Mouse (Mus musculus) embryonic fibroblast, embryonic 13.5 days (primary cell): ENCODE measurements around the gene Dlk2. TPM values are rescaled to one million over a fixed set of nuclear protein-coding genes. Genes with fewer than 3 reads are reported as not detected.

Source experiments
- H3K27ac ChIP-seq: 2 replicates; pipeline ENCODE4 v1.5.1; 2012; ENCODE audit warnings: low read length, control low read depth, inconsistent platforms; ENCODE audit not compliant: insufficient read depth
- H3K4me1 ChIP-seq: 2 replicates; pipeline ENCODE4 v1.6.1; 2011; ENCODE audit warnings: low read length; ENCODE audit not compliant: control insufficient read depth, insufficient read depth
- H3K4me3 ChIP-seq: 2 replicates; pipeline ENCODE4 v1.5.1; 2011; ENCODE audit warnings: mild to moderate bottlenecking, control low read depth, low read length; ENCODE audit not compliant: insufficient read depth
- CTCF ChIP-seq: IDR thresholded peaks from 2 replicates; pipeline ENCODE4 v1.5.1; 2011; ENCODE audit warnings: mild to moderate bottlenecking, control low read depth, low read length, moderate library complexity, borderline replicate concordance; ENCODE audit not compliant: insufficient read depth
- POLR2A ChIP-seq: IDR thresholded peaks from 2 replicates; pipeline ENCODE4 v1.6.1; 2011; ENCODE audit warnings: low read depth, mild to moderate bottlenecking, control low read depth, low read length, moderate library complexity
- polyA plus RNA-seq: library from polyadenylated mRNA; stranded (reverse); fragments of >200 nt; gene quantifications from 2 replicates; pipeline ENCODE4 v1.2.4, GENCODE M21; 2011; ENCODE audit warnings: low read depth; ENCODE audit not compliant: missing spikeins, insufficient read length

Dlk2 gene
- polyA plus RNA-seq, 1 experiment: 2.6 TPM

GRCm38 (mm10) chr17:46341208-46341607 is 44.0 kb downstream of the Dlk2 start:
- Histone ChIP-seq H3K27ac (no peak overlapping the region), H3K4me3 (no peak overlapping the region), H3K4me1 (no peaks in the 10 kb centered on the region)
- TF ChIP-seq POLR2A: no peak
- TF ChIP-seq CTCF: no peak

- Histone ChIP-seq H3K4me1 (no peaks in the 10 kb centered on the region), H3K27ac (no peak overlapping the region), H3K4me3 (no peak overlapping the region)
- TF ChIP-seq CTCF (no peak), POLR2A (no peak)
Measured at GRCm38 (mm10) chr17:46351026-46351700, 53.9 kb downstream of the Dlk2 start.

Other genes with a start within 250 kb of the Dlk2 start
- 47.2 and 57.4 TPM in 2 replicates for gene Mrps18a, start 186.4 kb upstream of the Dlk2 start, polyA plus RNA-seq
- gene Rsph9, start 153.2 kb upstream of the Dlk2 start, polyA plus RNA-seq: 1.6 and 3.4 TPM in 2 replicates
- 14.5 and 15.3 TPM in 2 replicates for gene Mad2l1bp, start 143.9 kb upstream of the Dlk2 start, polyA plus RNA-seq
- gene Gtpbp2, start 136.4 kb upstream of the Dlk2 start, polyA plus RNA-seq: 46.1 and 61.2 TPM in 2 replicates
- gene Polh, start 94.8 kb upstream of the Dlk2 start, polyA plus RNA-seq: 22.7 and 22.9 TPM in 2 replicates
- gene Xpo5, start 94.6 kb upstream of the Dlk2 start, polyA plus RNA-seq: 55.2 and 58.0 TPM in 2 replicates
- 61.1 and 63.6 TPM in 2 replicates for gene Polr1c, start 49.4 kb upstream of the Dlk2 start, polyA plus RNA-seq
- gene Yipf3, start 49.3 kb upstream of the Dlk2 start, polyA plus RNA-seq: 114 and 133 TPM in 2 replicates
- gene Lrrc73, start 43.9 kb upstream of the Dlk2 start, polyA plus RNA-seq: 1.6 and 3.5 TPM in 2 replicates
- 60.8 and 63.2 TPM in 2 replicates for gene Tjap1, start 14.4 kb upstream of the Dlk2 start, polyA plus RNA-seq
- 3.5 and 3.9 TPM in 2 replicates for gene Abcc10, start 30.9 kb downstream of the Dlk2 start, polyA plus RNA-seq
- gene Zfp318, start 86.3 kb downstream of the Dlk2 start, polyA plus RNA-seq: 24.1 and 32.6 TPM in 2 replicates
- not detected in 2 replicates for gene Crip3, start 131.5 kb downstream of the Dlk2 start, polyA plus RNA-seq
- gene Slc22a7, start 141.0 kb downstream of the Dlk2 start, polyA plus RNA-seq: not detected in 2 replicates
- 0.27 and 0.35 TPM in 2 replicates for gene Ttbk1, start 190.3 kb downstream of the Dlk2 start, polyA plus RNA-seq
- gene Dnph1, start 199.3 kb downstream of the Dlk2 start, polyA plus RNA-seq: 7.2 and 9.9 TPM in 2 replicates
- 5.7 and 8.6 TPM in 2 replicates for gene Cul9, start 249.0 kb downstream of the Dlk2 start, polyA plus RNA-seq